Comparison of ENCODE assay signal across 10 mouse cellular contexts in the genomic region with DNA sequence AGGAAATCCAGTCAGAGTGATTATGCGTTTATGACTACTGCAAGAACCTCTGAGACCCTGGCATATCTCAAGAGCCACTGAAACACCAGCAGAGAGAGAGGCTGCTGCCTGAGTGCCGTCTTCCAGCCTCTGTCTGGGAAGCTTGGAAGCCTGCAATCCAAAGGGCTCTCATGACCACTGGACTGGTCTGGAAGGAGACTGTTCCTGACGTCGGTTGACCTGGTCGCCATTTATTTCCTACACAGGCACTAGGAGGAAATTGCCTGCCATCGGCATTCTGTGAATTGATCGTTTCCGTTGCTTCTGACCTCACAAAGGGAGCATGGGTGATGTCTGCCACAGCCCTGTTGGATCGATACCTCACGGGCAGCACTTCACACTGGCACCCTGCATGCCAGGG.
"Had no signal": no experiment of that assay in that cellular context is flagged by ENCODE, and none has a peak within 500 bp of the region (broad histone marks: within the 10 kb centered on the region; RNA-seq: fewer than 3 reads in every experiment).

No protein-coding gene starts in this region.

- H3K9me3 ChIP-seq: limb, embryonic 12.5 days; midbrain, embryonic 15.5 days; neural tube, embryonic 12.5 days had no signal

- H3K27me3 ChIP-seq: limb, embryonic 12.5 days; midbrain, embryonic 15.5 days; neural tube, embryonic 12.5 days had no signal

- H3K36me3 ChIP-seq: limb, embryonic 12.5 days; midbrain, embryonic 15.5 days; neural tube, embryonic 12.5 days had no signal

- H3K4me2 ChIP-seq: limb, embryonic 12.5 days; midbrain, embryonic 11.5 days; midbrain, embryonic 15.5 days; neural tube, embryonic 12.5 days had no signal

- H3K4me3 ChIP-seq: layer of hippocampus, adult 2 months; limb, embryonic 12.5 days; midbrain, embryonic 15.5 days; neural tube, embryonic 12.5 days had no signal

- H3K9ac ChIP-seq: limb, embryonic 12.5 days; midbrain, embryonic 15.5 days; neural tube, embryonic 12.5 days had no signal

- DNase-seq: kidney, adult 18-20 months; kidney, postnatal 10 days; kidney, postnatal 4 days; liver had no signal

- ATAC-seq: midbrain, embryonic 15.5 days had no signal

- H3K27ac ChIP-seq: limb, embryonic 12.5 days; midbrain, embryonic 15.5 days; neural tube, embryonic 12.5 days; stomach, postnatal 0 days had no signal
